Mouse (Mus musculus): ENCODE results near the gene Cenpq.

Gene Cenpq

GRCm38 (mm10) chr17:40934420-40935231, at the start of gene Cenpq, which contains the start of gene Mut:
TSS of gene Cenpq (minus strand) at chr17:40935047.
TSS of gene Mut (plus strand) at chr17:40934685.
- peak; percentile 97 for DNase-seq (ENCODE audit: low spot score)

DNA sequence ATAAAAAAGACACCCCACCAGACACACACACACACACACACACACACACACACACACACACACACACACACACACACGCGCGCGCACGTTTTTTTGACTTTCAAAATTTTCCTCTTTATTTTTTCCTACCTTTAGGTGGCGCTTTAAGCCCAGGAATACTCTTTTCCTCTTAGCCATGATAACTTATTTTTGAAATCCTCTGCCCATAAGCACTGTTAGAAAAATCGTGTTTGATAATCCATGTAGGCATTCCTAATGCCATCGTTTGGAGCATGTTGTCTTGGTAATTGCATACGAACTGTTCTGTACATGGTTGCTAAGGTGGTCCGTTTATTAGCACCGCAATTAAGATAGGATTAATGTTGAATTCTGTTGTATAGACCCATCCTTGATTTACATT, 43.1 kb upstream of the Cenpq start:
- no peak for DNase-seq (ENCODE audit: low spot score)

DNA sequence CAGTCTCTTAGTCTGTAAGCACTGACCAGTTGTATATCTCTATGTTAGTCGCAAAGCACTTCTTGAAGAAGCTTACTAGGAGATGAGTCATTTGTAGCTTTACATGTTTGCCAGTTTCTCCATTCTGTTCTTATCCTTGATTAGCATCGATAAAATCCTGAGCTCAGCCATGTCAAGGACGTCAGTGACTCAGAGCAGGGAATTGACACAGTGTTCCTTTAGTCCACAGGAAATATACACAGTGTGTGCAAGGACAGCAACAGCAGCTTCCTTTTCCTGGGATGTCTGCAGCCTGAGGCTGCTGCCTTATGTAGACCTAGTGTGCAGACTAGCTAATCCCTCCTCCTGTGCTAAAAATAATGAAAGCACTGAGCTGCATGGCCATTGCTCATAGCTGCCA, 13.7 kb upstream of the Cenpq start:
- no peak for DNase-seq (ENCODE audit: low spot score)

DNA sequence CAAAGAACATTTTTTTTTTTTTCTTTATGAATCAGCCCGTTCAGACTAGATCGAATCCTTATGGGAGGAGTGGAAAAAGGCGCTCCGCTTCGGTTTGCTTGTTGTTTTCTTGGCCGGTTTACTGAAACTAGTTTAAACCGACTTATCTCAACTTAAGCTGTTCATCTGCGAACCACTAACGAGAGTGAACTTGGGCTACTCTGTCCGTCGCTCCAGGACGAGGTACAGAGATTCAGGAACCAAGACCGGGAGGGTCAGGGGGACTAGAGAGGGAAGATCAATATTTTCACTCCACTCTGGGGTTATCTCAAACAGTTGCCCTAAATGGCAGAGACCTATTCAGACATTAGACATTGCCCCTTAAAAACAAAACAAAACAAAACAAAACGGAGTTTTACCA, 862 bp downstream of the Cenpq start:
- no peak for DNase-seq (ENCODE audit: low spot score)

DNA sequence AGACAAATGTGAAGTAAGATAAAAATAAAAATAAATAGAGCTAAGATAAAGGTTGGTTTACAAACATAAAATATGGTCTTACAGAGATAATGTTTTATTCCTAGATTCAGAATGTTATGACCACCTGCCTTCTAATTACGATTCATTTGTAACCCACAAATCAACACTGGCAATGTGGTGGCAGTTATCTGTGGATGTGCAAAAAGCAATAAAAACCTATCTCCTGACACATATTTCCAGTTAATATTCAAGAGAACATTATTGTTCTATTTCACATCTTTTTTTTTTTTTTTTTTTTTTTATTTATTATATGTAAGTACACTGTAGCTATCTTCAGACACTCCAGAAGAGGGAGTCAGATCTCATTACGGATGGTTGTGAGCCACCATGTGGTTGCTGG, 19.3 kb downstream of the Cenpq start:
- no peak for DNase-seq (ENCODE audit: low spot score)

GRCm38 (mm10) chr17:40914250-40914649, 20.6 kb downstream of the Cenpq start, which contains the start of gene Glyatl3:
TSS of gene Glyatl3 (minus strand) at chr17:40914350.
- DNase-seq (ENCODE audit: low spot score), result no peak

DNA sequence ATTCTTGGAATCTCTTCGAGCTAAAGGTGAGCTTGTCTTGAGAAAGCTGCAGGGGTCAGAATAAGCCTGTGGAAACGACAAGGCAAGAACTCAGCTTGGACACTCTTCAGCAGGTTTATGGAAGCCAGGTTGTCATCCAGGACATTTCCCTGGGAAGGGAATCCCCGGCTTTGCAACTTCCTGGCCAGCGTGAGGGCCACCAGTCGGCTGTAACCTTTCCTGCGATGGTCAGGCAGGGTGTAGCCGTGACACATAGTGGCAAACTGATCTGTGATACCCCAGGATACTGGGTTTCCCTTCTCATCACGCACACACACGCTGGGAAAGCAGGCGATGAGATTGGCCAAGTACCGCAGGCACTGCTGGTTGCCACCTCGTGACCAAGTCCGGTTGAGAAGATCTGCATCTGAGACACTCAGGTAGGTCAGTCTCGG, 30.1 kb downstream of the Cenpq start:
- no peak for DNase-seq (ENCODE audit: low spot score)

- no peak for DNase-seq (ENCODE audit: low spot score)
These were observed 30.7 kb downstream of the Cenpq start for GRCm38 (mm10) chr17:40904056-40904597.

- no peak for DNase-seq (ENCODE audit: low spot score)
These were observed 31.5 kb downstream of the Cenpq start for GRCm38 (mm10) chr17:40903345-40903744.

DNA sequence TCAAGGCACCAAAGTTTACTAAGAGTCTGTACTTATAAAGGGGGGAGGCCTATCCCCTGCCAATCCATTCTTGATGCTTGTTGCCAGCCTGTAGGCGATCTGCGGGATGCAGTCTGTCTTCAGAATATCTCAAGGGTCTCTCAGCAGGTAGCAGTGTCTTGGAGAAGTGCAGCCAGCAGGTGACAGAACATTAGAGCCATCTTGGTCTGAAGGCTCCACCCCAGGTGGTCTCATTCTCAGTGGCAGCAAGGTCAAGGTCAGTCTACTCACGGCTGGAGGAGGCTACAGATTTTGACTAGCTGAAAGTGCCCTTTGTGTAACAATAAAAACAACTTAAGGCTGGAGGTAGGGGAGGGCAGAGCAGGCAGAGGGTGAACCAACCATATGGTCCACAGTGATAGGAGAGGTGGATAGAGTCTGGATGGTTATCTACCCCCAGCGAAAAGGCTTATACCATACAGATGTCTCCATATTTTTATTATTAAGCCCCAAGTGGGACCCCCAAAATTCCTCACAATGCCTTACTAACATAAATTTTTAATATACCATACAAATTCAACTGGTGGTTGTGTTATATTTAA, 35.0 kb downstream of the Cenpq start:
- DNase-seq (ENCODE audit: low spot score), result no peak

- no peak for DNase-seq (ENCODE audit: low spot score)
These were observed 38.0 kb downstream of the Cenpq start for GRCm38 (mm10) chr17:40896863-40897262.

GRCm38 (mm10) chr17:40887849-40888536, 46.9 kb downstream of the Cenpq start:
- no peak for DNase-seq (ENCODE audit: low spot score)

- DNase-seq (ENCODE audit: low spot score), result no peak
These were observed 49.7 kb downstream of the Cenpq start for GRCm38 (mm10) chr17:40885155-40885554.

- no peak for DNase-seq (ENCODE audit: low spot score)
These were observed 52.7 kb downstream of the Cenpq start for GRCm38 (mm10) chr17:40882172-40882571.

- DNase-seq (ENCODE audit: low spot score), result peak; percentile 16
These were observed 54.7 kb downstream of the Cenpq start, which contains the start of gene 9130008F23Rik for GRCm38 (mm10) chr17:40879924-40880691. TSS of gene 9130008F23Rik (minus strand) at chr17:40880559.

GRCm38 (mm10) chr17:40879528-40879923, 55.3 kb downstream of the Cenpq start:
- no peak for DNase-seq (ENCODE audit: low spot score)

GRCm38 (mm10) chr17:40877741-40878140, 57.1 kb downstream of the Cenpq start:
- no peak for DNase-seq (ENCODE audit: low spot score)

GRCm38 (mm10) chr17:40875568-40875967, 59.3 kb downstream of the Cenpq start:
- DNase-seq (ENCODE audit: low spot score), result no peak

DNA sequence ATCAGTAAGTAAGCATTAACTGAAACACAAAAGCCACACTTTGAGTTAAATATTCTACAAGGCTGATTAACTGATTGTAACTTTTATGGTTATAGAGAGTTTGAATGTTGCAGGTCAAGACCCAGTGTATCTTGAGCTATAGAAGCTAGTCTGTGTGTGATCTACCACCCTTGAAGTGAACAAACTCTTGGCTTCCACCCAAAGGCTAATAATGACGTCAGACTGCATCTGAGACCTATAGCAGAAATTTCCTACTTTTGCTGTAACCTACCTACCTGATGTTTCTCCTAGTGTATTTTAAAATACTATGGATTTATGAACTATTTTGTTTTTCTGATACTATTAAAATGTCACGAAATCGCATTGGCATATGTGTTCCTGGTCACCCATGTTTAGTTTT, 60.1 kb downstream of the Cenpq start:
- no peak for DNase-seq (ENCODE audit: low spot score)

DNA sequence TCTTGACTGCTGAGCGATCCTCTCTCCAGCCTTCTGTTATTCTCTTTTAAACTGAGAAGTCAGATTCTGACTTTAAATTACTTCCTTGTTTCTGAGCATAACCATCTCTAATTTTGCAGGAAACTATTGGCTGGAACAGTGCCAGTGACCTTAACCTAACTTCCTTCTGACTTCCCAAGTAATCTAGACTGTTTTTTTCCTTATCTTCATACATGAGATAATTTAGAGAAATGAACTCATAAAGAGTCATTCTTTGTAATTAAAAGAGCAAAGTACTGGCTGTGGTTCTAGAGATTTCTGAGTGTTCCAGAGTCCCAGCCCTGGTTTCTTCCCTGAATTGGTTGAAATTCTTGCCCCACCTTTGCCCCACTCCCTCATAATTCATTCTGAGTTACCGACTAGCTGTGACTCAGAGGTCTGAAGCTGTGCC, 61.2 kb downstream of the Cenpq start:
- no peak for DNase-seq (ENCODE audit: low spot score)
